Mouse (Mus musculus): Measurements from ENCODE around the gene Rnase10.

DNA sequence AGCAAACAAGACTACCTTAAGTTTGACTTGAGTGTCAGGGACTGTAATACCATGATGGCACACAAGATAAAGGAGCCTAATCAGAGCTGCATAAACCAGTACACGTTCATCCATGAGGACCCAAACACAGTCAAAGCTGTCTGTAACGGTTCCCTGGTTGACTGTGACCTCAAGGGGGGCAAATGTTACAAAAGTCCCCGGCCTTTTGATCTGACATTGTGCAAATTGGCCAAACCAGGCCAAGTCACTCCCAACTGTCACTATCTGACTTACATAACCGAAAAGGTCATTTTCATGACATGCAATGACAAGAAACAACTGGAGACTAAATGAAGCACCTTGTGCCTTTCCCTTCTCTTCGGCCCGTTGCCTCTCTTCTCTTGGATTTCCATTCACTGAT lies 2.0 kb downstream of the Rnase10 start:
- TF ChIP-seq CTCF (IDR thresholded peaks at IDR 0.05; ENCODE audit: insufficient read depth, low read length) (no peak), POLR2A (IDR thresholded peaks at IDR 0.05; ENCODE audit: borderline replicate concordance, extremely low read depth, low read depth, low read length) (no peak)
